Mouse (Mus musculus): ENCODE data around the gene Rhpn2. TPM values are rescaled to one million over a fixed set of nuclear protein-coding genes. Genes with fewer than 3 reads are reported as not detected.

Gene Rhpn2
- polyA plus RNA-seq, 1 experiment, result 0.20 TPM

DNA sequence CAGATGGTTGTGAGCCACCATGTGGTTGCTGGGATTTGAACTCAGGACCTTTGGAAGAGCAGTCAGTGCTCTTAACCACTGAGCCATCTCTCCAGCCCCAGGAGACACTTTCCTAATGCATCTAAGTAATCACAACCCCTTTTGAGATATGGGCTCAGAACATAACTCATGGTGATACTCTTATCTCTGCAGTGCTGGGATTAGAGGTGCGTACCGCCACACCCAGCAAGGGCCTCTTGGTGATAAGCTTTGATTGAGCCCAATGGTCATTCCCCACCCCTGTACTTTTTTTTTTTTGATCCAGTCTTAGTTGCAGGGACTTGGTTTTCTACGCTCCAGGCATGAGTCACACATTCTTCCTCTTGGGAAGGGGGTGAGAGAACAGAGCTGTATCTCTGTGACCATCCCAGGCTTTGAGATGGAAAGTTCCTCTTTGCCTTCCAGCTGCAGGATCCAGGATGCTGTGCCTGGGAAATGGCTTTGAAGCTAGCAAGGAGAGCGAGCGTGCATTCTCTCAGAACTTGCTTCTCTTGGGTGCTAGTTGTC lies 10.9 kb downstream of the Rhpn2 start:
- Histone ChIP-seq H3K4me3 (ENCODE audit: insufficient read depth, low read length) (no peak overlapping the region), H3K27ac (ENCODE audit: insufficient read depth, low read depth, low read length) (no peak overlapping the region), H3K4me1 (ENCODE audit: control insufficient read depth, insufficient read depth, low read length) (no peaks in the 10 kb centered on the region)
- TF ChIP-seq POLR2A (IDR thresholded peaks at IDR 0.05; ENCODE audit: borderline replicate concordance, low read depth, low read length) (no peak), CTCF (IDR thresholded peaks at IDR 0.05; ENCODE audit: low read depth, low read length) (no peak)

- no peak overlapping the region for H3K27ac ChIP-seq (ENCODE audit: insufficient read depth, low read depth, low read length)
- H3K4me1 ChIP-seq (ENCODE audit: control insufficient read depth, insufficient read depth, low read length), result no peaks in the 10 kb centered on the region
- TF ChIP-seq CTCF (IDR thresholded peaks at IDR 0.05; ENCODE audit: low read depth, low read length), result no peak
- no peak for TF ChIP-seq POLR2A (IDR thresholded peaks at IDR 0.05; ENCODE audit: borderline replicate concordance, low read depth, low read length)
- no peak overlapping the region for H3K4me3 ChIP-seq (ENCODE audit: insufficient read depth, low read length)
Observed at GRCm38 (mm10) chr7:35347918-35348700, 14.1 kb downstream of the Rhpn2 start.

- no peak for TF ChIP-seq POLR2A (IDR thresholded peaks at IDR 0.05; ENCODE audit: borderline replicate concordance, low read depth, low read length)
- Histone ChIP-seq H3K4me3 (ENCODE audit: insufficient read depth, low read length) (no peak overlapping the region), H3K27ac (ENCODE audit: insufficient read depth, low read depth, low read length) (no peak overlapping the region), H3K4me1 (ENCODE audit: control insufficient read depth, insufficient read depth, low read length) (no peaks in the 10 kb centered on the region)
Observed at GRCm38 (mm10) chr7:35349022-35349421, 15.1 kb downstream of the Rhpn2 start.

GRCm38 (mm10) chr7:35349886-35350684 lies 16.1 kb downstream of the Rhpn2 start:
- Histone ChIP-seq H3K4me3 (ENCODE audit: insufficient read depth, low read length) (no peak overlapping the region), H3K4me1 (ENCODE audit: control insufficient read depth, insufficient read depth, low read length) (no peaks in the 10 kb centered on the region), H3K27ac (ENCODE audit: insufficient read depth, low read depth, low read length) (no peak overlapping the region)
- TF ChIP-seq POLR2A (IDR thresholded peaks at IDR 0.05; ENCODE audit: borderline replicate concordance, low read depth, low read length) (no peak), CTCF (IDR thresholded peaks at IDR 0.05; ENCODE audit: low read depth, low read length) (no peak)

DNA sequence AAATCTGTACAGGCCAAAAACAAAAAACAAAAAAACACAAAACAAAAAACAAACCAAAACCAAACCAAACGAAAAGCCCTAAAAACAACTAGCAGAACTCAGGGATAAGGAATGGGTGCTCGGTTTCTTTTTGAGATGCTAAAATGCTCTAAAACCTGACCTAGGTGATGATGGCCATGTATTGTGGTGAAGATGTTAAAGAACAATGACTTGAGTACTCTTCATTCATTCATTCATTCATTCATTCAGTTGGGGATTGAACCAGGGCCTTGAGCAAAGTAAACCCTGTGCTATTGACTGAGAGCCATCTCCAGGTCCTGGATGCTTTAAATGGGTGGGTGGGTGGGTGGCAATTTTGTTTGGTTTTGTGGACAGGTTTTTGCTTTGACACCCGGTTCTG lies 17.2 kb downstream of the Rhpn2 start:
- H3K27ac ChIP-seq (ENCODE audit: insufficient read depth, low read depth, low read length), result no peak overlapping the region
- no peaks in the 10 kb centered on the region for H3K4me1 ChIP-seq (ENCODE audit: control insufficient read depth, insufficient read depth, low read length)
- no peak overlapping the region for H3K4me3 ChIP-seq (ENCODE audit: insufficient read depth, low read length)
- no peak for TF ChIP-seq POLR2A (IDR thresholded peaks at IDR 0.05; ENCODE audit: borderline replicate concordance, low read depth, low read length)
- no peak for TF ChIP-seq CTCF (IDR thresholded peaks at IDR 0.05; ENCODE audit: low read depth, low read length)

GRCm38 (mm10) chr7:35353306-35353705 lies 19.3 kb downstream of the Rhpn2 start:
- Histone ChIP-seq H3K4me3 (ENCODE audit: insufficient read depth, low read length) (no peak overlapping the region), H3K4me1 (ENCODE audit: control insufficient read depth, insufficient read depth, low read length) (no peaks in the 10 kb centered on the region), H3K27ac (ENCODE audit: insufficient read depth, low read depth, low read length) (no peak overlapping the region)
- TF ChIP-seq POLR2A (IDR thresholded peaks at IDR 0.05; ENCODE audit: borderline replicate concordance, low read depth, low read length), result no peak
- TF ChIP-seq CTCF (IDR thresholded peaks at IDR 0.05; ENCODE audit: low read depth, low read length), result no peak

DNA sequence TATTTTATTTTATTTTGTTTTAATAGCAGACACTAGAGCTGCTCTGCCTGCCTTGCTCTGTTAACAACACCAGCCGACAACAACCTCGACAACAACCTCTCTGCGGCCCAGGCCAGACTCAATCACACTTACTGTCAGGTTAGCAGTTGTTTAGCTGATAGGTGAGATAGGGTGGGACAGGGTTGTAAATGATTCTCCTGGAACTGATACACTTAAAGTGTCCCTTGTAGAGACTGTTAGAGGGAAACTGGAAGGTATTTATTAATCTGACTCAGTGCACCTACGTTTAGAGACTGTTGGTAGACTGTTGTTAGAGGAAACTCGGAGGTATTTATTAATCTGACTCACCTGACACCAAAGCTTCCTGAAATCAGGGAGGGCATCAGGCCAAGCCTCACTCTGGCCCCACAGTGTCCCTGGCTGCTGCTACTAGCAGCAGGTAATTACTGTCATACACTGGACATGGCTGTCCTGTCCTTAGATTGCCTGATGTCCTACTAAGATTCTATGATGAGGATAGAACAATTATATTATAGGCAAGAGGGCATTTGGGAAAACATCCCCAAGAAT lies 21.4 kb downstream of the Rhpn2 start:
- no peak overlapping the region for H3K27ac ChIP-seq (ENCODE audit: insufficient read depth, low read depth, low read length)
- no peak overlapping the region for H3K4me3 ChIP-seq (ENCODE audit: insufficient read depth, low read length)
- TF ChIP-seq POLR2A (IDR thresholded peaks at IDR 0.05; ENCODE audit: borderline replicate concordance, low read depth, low read length) (no peak), CTCF (IDR thresholded peaks at IDR 0.05; ENCODE audit: low read depth, low read length) (no peak)
- H3K4me1 ChIP-seq (ENCODE audit: control insufficient read depth, insufficient read depth, low read length), result no peaks in the 10 kb centered on the region

DNA sequence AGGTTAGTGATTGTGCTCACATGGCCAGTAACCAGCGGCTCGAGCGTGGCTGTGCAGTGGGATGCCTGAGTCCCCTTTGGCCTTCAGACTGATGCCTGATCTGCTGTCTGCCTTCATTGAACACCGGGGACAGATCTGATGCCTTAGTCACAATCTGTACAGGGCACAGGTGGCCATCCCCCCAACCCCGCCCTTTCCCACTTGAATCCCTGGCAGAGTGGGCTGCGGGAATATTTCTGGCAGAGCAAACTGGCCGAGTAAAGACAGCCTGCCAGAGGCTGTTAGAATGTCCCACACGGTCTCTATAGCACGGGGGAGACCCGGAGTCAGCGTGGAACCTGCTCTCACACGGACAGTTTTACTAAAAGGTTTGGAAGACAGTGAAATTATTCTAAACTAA lies 23.7 kb downstream of the Rhpn2 start:
- Histone ChIP-seq H3K4me3 (ENCODE audit: insufficient read depth, low read length) (no peak overlapping the region), H3K4me1 (ENCODE audit: control insufficient read depth, insufficient read depth, low read length) (no peaks in the 10 kb centered on the region), H3K27ac (ENCODE audit: insufficient read depth, low read depth, low read length) (no peak overlapping the region)
- TF ChIP-seq POLR2A (IDR thresholded peaks at IDR 0.05; ENCODE audit: borderline replicate concordance, low read depth, low read length), result no peak
- TF ChIP-seq CTCF (IDR thresholded peaks at IDR 0.05; ENCODE audit: low read depth, low read length), result no peak

DNA sequence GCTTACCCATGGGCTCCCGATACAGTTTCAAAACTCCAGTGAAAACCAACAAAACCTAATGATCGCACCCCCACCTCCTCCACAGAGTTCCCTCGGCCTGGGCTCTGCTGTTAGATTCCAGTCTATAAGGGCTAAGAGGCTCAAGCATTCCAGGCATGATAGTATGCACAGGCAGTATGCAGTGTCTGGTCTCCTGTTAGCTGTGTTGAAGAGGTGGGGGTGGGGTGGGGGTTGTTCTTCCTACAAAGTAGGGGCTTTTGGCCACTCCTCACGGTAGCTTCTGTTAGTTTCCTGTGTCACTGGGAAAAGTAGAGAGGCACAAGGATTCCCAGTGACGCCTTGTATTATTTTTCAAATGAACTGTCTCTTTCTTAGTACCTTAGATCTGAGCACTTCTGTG lies 28.3 kb downstream of the Rhpn2 start:
- Histone ChIP-seq H3K4me3 (ENCODE audit: insufficient read depth, low read length) (no peak overlapping the region), H3K27ac (ENCODE audit: insufficient read depth, low read depth, low read length) (no peak overlapping the region), H3K4me1 (ENCODE audit: control insufficient read depth, insufficient read depth, low read length) (no peaks in the 10 kb centered on the region)
- TF ChIP-seq POLR2A (IDR thresholded peaks at IDR 0.05; ENCODE audit: borderline replicate concordance, low read depth, low read length) (no peak), CTCF (IDR thresholded peaks at IDR 0.05; ENCODE audit: low read depth, low read length) (no peak)

Data from bone marrow macrophage, adult 2 months (primary cell).